Mouse (Mus musculus) ZHBTc4 (cell line): ENCODE data around the gene Rem2.

Experiments
- DNase-seq: peaks from one replicate; pipeline ENCODE4 v3.0.0-alpha.2; 2011; ENCODE audit warnings: low read depth, low spot score

Rem2 gene

DNA sequence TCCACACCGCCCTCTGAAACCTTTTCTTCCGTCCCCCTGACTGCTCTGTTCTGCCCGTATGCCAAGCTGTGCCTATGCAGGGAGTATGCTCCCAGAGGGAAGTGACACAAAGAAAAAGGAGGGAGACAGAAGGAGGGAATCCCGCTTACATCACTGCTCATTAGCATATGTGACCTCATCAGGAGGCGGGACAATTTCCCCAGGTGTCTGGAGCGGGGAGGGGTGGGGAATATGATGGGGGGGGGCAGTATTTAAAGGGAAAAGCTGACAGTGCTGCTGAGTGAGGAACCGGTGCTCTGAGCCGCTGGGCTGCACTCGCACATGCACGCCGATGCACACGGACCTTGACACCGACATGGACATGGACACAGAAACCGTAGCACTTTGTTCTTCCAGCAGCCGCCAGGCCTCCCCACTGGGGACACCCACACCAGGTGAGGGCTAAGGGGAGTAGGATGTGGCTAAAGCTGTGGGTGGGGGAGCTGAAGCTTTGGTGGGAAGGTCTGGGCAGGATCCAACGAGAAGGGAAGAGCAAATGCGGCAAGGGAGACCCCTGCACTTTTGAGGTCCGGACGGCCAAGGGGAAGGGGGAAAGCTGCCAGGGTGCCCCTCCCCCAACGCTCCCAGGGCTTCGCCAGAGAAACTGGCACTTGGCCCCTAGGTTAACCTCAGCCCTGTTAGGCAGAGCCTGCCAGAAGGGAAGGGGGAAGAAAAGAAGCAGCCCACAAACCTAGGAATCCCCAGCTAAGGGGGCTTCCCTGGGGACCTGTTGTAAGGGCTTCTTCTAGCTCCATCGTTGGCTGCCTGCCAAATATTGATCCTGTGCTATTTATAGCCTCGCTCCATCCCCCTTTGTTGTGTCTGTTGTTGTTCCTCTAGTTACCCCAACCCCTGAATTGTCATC lies at the start of gene Rem2:
Rem2 (plus strand) TSS at position 160 of the 904 bp plus-strand sequence.
- DNase-seq, result peak; percentile 56

DNA sequence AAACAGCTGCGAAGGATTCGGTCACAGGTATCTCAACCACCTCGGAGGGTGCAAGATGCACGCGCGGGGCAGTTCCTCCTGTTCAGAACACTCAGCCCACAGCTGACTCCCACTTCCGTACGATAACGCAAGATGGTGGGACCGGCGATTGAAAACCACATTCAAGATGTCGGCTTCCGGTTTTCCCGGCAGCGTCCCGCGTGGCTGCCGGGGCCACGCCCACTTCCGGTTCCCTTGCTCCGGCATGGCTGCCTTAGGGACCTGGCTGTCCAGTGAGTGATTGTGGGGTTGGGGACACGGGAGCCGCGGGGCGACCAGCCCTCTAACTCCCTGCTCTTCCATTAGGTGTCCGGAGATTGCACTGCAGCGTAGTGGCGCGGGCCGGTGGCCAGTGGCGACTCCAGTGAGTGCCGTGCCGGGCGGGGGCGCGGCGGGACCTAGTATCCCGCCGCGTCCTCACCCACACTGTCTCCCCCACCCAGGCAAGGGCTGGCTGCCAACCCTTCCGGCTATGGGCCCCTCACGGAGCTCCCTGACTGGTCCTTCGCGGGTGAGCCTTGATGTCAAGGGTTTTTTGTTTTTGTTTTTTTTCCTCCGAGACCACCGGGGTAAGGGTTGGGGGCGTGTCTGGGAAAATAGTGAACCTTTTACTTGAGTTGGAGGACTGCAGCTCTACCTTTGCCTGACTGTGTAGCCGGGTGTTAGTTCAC lies 49.1 kb upstream of the Rem2 start, which contains the start of gene Mrpl52:
Mrpl52 (plus strand) TSS at position 221 of the 710 bp plus-strand sequence.
- DNase-seq, result peak; percentile 95

DNA sequence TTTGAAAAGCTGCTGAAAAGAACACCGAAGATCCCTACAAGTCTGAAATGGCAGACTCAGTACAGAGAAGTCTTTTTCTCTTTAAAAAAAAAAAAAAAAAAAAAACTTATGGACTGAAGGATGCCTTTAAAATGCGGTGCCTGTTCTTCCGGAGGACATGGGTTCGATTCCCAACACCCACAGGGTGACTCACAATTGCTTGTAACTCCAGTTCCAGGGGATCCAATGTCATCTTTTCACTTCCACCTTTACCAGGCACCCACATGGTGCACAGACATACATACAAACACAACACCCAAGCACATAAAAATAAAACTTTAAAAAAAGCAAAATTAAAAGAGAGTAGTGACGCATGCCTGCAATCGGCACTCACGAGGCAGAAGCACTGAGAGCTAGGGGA lies 48.2 kb upstream of the Rem2 start:
- no peak for DNase-seq

DNA sequence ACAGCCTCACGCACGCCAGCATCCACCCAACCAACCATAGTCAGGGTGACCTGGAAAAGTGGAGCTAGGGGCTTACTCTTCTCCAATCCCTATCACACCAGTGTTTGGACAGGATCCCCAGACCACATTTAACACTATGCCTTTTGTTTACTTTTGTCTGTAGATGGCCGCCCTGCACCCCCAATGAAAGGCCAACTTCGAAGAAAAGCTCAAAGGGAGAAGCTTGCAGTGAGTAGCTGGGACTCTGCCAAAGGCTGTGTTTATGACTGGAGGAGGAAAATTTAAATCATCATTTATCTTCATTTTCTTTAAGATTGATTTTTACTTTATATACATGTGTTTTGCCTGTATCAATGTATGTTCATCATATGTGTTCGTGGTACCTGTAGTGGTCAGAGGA lies 47.5 kb upstream of the Rem2 start:
- DNase-seq, result no peak

DNA sequence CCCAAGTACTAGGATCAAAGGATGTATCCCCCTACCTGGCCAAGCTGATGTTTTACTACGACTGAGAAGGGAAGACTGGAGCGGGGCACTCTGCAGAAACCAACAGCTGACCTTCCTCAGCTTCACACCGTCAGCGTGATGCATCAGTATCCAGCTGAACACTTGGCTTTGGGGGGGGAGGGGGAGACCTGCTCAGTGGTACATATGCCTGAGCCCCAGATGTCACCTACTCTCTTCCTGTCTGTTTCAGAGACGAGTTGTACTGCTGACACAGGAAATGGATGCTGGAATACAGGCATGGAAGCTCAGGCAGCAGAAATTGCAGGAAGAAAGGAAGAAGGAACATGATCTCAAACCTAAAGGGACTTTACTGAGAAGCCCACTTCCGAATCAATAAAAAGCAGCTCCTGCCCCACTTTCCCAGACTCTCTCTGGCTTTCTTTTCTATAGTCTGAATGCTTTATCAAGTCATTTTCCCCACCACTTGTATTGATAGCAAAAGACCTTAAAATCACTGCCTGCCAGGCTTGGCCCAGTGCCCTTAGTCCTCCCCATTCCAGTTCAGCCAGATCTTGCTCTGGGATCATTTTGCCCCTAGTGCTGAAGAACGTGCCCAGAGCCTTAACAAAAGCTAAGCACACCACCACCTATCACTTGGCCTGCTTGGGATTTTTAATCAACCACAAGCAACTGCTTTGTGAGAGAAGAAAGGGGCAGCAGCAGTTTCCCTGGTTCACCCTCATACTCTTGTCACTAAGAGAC lies 46.4 kb upstream of the Rem2 start:
- no peak for DNase-seq

DNA sequence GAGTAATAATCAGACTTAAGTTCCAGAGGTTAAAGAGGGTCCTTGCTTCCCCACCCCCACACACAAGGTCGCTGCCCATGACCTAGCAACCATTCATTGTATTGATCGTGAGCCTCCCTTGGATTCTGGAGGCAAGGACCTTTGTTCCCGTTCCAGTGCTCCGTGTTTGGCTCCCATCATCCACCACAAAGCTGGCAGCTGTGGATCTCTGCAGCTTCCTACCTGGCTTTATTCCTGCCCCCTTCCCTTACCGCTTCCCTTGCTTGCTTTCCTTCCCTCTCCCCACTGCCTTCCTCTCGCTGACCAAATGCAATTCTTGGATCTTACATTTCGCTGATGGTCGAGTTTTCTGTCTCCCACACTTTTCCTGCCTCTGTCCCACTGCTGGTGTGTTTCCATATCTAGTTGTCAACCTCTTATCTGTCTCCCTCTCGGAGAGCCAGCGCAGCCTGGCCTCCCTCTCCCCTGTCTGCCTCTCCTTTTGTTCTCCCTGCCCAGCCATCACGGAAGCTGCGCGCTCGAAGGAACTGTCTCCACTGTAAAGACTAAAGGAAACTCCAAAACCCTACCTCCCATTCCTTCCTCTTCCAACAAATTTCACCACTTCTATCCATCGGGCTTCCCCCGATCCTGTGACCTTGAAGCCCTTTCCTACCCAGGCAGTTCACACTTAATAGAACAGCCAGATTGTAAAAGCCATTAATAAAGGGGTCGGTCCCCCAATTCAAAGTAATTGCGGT lies 45.3 kb upstream of the Rem2 start:
- DNase-seq, result no peak

DNA sequence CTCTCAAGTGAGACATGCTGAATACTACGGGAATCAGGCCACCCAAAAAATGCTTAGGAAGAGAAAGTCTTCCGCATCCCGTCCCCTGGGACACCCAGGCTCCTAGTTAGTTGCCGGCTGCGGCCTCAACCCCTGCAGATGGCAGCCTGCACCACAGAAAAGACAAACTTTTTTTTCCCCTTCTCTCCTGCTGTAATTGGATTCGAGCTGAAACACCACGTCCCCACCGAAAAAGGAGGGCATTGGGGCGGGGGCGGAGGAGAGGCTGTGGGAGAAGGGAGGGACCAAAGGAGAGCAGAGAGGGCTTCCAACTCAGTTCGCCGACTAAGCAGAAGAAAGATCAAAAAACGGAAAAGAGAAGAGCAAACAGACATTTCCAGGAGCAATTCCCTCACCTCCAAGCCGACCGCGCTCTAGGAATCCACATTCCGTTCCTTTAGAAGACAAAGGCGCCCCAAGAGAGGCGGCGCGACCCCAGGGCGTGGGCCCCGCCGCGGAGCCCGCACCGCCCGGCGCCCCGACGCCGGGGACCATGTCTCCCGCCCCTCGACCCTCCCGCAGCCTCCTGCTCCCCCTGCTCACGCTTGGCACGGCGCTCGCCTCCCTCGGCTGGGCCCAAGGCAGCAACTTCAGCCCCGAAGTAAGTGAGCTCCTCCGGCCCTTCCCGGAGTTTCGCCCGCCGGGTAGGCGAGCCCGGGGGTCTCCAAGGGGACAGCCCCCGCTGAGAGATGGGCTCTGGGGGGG lies 44.4 kb upstream of the Rem2 start, which contains the start of gene Mmp14:
Mmp14 (plus strand) TSS at position 279 of the 744 bp plus-strand sequence.
- DNase-seq, result no peak

DNA sequence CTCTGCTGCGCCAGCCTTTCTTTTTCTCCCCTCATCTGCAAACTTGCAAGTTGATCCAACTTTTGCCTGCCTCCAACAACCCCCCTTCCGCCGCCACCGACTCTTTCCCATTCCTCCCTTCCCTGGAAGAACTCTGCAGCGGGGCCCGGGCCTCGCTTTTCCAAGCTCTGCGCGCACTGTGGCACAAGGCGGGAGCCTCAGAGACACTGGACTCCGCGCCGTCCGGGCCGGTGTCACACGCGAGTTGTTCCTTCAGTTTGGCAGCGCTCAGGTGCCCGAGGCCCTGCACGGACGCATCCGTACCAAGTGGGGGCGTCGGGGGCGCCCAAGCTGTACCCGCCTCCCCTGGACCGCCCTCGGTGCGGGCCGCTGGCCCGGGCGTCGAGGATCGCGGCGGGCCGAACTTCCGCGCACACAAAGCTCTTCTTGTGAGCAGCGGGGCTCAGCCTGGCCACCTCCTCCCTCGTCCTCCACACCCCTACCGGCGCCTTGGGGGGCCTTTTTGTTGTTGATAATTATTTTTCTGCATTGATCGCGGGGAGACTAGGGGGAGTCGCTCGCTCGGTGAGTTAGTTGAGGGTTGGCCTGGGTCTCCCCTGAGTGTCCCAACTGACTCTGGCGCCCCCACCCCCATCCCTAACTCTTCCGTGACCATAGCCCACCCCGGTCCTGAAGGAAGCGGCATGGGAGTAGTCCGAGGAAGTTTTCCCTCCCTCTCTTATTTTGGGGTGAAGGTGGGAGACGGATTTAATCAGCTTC lies 43.6 kb upstream of the Rem2 start:
- peak; percentile 52 for DNase-seq

DNA sequence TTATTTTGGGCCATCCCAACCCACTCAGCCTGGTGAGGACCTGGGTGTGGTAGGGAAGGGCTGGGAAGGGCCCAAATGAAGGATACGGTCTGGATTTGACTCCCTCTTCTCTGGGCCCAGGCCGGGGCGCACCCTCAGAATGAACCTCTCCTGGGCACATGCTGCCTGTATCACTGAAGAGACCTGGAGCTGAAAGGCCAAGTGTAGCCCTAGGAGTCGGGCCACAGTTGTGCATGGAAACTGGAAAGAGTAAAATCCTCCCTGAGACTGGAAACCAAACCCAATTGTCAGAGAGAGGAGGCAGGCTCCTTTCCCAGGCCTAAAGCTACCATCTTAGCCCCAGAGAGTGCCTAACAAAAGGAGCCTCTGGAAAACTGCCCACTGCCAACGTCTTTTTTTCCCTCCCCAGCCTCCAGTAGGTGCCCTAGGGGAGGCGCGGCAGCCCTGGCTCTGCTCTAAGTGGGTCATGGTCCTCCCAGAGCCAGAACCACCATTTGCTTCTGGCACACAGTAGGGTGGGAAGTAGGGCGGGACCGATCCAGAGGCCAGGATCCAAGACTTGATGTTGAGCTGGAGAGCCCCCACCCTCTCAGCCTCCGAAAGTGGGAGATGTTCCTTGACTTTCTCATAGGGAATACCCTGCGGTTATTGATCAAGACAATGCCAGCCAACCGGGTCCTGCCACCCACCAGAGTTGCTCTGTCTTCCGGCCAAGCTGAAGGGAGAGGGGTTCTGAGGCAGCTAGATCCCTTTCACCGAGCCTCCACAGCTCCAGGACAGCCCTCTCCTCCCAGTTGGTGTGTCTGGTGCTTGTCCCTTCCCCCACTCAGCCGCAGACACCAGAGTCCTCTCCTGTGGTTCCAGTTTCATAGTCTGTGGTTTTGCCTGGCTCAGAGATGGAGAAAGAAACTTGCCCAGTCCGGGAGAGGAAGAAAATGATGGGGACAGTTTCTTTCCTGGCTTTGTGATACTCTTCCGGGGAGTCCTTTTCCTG lies 42.8 kb upstream of the Rem2 start:
- DNase-seq, result no peak

DNA sequence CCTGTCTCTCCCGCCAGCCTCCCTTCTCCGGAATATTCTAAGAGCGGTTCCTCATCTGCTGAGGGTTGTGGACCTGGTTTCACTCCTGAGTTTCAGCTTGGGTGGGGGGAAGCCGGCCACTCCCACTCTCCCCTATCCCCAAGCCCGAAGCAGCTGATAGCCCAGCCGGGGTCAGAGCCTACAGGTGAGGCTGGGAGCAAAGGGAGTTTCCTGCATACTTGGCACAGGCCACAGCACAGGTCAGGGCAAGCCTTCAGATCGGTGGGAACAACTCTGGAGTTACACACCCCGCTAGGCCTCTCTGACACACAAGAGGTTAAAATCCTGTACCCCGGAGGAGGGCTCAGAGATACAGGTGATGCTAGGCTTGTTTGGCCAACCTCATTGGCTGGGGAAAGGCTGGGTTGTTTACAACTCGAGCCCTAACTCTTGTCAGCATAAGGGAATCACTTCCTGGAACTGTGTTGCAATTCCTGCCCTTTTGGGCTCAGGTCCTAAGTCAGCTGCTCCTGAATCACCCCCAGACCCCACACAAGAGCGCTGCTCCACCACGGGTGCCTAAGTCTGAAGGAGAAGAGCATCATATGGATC lies 41.9 kb upstream of the Rem2 start:
- DNase-seq, result no peak

DNA sequence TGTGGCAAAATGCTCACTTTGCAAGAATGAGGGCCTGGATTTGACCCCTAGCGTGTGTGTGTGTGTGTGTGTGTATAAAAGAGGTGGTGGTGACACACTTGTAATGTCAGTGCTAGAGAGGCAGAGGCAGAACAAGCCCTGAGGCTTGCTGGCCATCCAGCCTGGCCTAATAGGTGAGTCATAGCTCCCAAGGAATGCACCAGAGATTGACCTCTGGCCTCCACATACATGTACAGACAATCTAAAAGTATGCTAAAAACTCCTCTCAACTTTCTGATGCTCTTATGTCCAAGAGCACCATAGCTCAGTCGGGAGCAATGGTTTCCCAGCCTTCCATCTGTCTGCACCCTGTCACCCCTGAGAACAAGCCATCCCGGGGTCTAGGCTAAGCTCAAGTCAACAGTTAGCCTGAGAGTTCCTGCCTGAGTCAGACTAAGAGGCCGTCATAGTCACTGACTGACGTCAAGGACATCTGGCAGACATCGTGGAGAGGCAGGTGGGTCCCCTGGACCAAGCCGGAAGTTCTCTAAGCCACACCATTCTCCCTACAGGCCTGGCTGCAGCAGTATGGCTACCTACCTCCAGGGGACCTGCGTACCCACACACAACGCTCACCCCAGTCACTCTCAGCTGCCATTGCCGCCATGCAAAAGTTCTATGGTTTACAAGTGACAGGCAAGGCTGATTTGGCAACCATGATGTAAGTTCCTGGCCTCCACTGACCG lies 40.5 kb upstream of the Rem2 start:
- DNase-seq, result no peak

DNA sequence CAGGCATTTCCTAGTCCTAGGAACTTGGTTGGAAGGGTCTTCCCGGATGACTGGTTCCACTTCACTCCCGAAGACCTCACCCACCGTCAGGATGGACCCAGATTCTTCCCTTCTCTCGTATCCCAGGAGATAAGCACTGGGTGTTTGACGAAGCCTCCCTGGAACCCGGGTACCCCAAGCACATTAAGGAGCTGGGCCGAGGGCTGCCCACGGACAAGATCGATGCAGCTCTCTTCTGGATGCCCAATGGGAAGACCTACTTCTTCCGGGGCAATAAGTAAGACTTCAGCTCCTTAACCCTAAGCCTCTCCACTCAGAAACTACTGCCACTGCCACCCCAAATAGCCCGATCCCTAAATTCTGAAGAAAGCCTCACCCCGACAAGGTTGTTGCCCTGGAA lies 36.7 kb upstream of the Rem2 start:
- DNase-seq, result no peak

DNA sequence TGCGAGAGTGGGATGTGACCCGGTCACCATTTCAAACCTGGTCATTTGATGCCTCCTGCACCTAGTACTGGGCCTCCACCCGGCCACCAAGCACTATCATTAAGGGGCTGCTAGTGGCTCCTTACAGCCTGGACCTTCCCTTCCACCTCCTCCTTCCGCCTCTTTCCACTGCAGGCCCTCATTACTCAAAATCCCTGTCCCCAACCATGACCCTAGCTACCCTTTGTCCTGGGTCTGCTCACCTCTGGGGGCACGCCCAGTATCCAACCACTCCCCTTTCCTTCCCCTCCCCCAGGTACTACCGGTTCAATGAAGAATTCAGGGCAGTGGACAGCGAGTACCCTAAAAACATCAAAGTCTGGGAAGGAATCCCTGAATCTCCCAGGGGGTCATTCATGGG lies 36.3 kb upstream of the Rem2 start:
- no peak for DNase-seq

DNA sequence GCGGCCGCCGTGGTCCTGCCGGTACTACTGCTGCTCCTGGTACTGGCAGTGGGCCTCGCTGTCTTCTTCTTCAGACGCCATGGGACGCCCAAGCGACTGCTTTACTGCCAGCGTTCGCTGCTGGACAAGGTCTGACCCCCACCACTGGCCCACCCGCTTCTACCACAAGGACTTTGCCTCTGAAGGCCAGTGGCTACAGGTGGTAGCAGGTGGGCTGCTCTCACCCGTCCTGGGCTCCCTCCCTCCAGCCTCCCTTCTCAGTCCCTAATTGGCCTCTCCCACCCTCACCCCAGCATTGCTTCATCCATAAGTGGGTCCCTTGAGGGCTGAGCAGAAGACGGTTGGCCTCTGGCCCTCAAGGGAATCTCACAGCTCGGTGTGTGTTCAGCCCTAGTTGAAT lies 35.4 kb upstream of the Rem2 start:
- DNase-seq, result no peak

DNA sequence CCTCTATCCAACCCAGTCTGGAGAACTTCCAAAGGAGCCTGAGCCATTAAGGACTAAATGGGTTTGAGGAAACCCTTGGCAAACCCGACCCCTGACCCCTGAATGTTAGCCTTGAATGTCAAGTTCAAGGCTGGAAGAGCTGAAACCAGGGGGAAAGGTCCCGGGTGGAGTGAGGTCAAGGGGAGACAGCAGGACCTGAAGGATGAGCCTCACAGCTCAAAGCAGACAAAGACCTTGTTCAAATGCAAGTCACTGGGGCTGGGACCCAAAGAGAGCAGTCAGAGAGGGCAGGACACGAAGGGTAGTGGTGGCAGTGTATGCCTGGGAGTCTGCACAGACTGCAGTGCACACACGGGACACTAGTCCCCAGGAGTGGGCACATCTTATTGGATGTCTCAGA lies 34.5 kb upstream of the Rem2 start:
- DNase-seq, result peak; percentile 72

DNA sequence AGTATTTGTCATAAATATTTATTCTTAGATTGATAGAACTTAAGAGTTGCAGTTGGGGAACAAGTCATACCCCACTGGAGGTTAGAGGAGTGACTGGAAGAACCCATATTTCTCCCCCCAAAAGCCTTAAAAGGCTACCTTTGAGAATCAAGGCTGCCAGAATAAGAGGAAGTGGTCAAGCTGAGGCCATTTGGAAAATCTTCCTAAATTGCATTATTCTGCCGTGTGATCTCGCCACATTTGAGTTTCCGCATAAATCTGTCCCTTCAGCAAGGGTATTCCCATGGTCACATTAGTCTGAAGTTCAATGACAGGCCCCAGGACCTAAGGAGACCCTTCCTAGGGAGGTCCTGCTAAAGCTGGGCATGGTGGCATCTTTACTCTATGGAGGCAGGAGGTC lies 33.4 kb upstream of the Rem2 start:
- DNase-seq, result no peak

DNA sequence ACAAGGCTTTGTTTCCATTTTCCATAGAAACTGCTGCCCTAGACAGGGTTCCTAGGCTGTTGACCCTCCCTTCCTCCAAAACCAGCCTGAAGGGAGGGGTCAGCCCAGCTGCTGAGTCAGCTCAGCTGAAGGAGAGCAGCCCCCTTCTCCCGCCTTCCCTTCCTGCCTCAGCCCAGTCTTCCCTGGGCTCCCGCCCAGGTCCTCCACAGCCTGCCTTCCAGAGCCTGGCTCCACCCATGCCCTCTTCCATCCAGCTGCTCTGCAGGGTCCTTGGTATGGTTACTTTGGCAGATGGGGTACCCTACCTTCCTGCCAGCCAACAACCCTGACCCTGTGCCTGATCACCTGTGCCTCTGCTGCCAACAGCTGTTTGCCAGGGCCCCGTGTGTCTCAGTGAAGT lies 32.7 kb upstream of the Rem2 start:
- DNase-seq, result no peak
